Mouse (Mus musculus) hindbrain, embryonic 12.5 days (tissue): ENCODE measurements around the gene Spon2. TPM values are rescaled to one million over a fixed set of nuclear protein-coding genes. Genes with fewer than 3 reads are reported as not detected.

Source experiments
- ATAC-seq: fragments of 200-750 bp; cut with Nextera tagmentation; 2 replicates; pipeline ENCODE4 v1.8.0; 2017; ENCODE audit warnings: moderate TSS enrichment; ENCODE audit not compliant: low FRiP score
- H3K27ac ChIP-seq: fragments of 300-500 bp; sonication (generic); 2 replicates; pipeline ENCODE4 v1.5.1; 2016; ENCODE audit warnings: mild to moderate bottlenecking
- H3K27me3 ChIP-seq: fragments of 300-500 bp; sonication (generic); 2 replicates; pipeline ENCODE4 v1.6.1; 2016; ENCODE audit warnings: mild to moderate bottlenecking
- H3K36me3 ChIP-seq: fragments of 300-500 bp; sonication (generic); 2 replicates; pipeline ENCODE4 v1.6.1; 2016; ENCODE audit warnings: mild to moderate bottlenecking
- H3K4me1 ChIP-seq: fragments of 300-500 bp; sonication (generic); 2 replicates; pipeline ENCODE4 v1.6.1; 2016
- H3K4me2 ChIP-seq: fragments of 300-500 bp; sonication (generic); replicated peaks from 2 replicates; pipeline ENCODE4 v1.6.1; 2016; ENCODE audit warnings: mild to moderate bottlenecking
- H3K4me3 ChIP-seq: fragments of 300-500 bp; sonication (generic); 2 replicates; pipeline ENCODE4 v1.5.1; 2016; ENCODE audit warnings: mild to moderate bottlenecking
- H3K9ac ChIP-seq: fragments of 300-500 bp; sonication (generic); 2 replicates; pipeline ENCODE4 v1.6.1; 2016; ENCODE audit warnings: mild to moderate bottlenecking, moderate library complexity
- H3K9me3 ChIP-seq: fragments of 300-500 bp; sonication (generic); replicated peaks from 2 replicates; pipeline ENCODE4 v1.6.1; 2016; ENCODE audit warnings: mild to moderate bottlenecking
- WGBS: fragments of 180-500 bp; shearing (Covaris S2); methylation state at CpG from one replicate; pipeline ENCODE4 v1.1.7; 2016; 5-methylcytosine and 5-hydroxymethylcytosine counted together
- polyA plus RNA-seq: library from polyadenylated mRNA; unstranded; fragments of >200 nt; fragmentation: Nextera tagmentation; extraction: Ambion mirVana; gene quantifications from 2 replicates; pipeline ENCODE4 v1.2.1, GENCODE M21; 2016

The Spon2 gene
- 3.3 and 3.7 TPM in 2 replicates for polyA plus RNA-seq

DNA sequence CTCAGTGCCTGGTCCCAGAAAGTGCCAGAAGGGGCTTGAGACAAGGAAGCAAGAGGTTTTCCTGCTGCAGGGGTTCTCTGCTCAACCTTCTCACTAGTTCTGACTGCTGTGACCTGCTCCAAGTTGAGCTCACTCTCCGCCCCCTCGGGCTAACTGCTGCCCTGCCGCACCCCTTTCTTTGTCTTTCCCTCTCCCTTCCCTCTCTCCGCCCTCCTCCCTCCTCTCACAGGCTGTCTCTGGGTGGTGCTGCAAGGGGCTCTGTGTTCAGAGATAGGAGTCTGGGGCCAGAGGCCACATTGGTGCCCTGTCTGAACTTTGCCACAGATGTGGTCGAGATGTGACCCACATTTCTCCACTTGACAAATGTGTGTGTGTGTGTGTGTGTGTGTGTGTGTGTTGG lies at the start of gene Spon2:
Gene Spon2 (minus strand): TSS at position 375 of the 400 bp plus-strand sequence.
- no peak within 1 kb of the TSS for H3K27ac ChIP-seq
- WGBS = 18% methylated on average over 5 of the region's 5 CpGs

DNA sequence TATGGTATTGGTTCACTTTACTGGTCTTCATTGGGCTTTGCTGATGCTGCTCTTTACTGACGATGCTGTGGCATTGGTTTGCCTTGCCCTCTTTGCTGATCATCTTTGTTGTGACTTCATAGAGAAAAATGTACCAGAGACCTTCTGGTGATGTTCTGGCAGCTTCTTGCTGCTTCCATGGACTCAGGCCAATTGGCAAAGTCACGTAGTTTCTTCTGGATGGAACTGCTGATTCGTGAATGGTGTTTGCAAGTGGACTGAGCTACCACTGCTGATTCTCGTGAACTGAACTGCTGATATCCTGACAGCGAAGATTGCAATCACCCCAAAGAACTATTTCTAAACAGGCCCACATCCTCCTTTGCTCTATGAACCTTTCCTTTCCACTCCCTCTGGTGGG lies 36.2 kb upstream of the Spon2 start:
- ATAC-seq = no peak
- H3K27me3 ChIP-seq = no peaks in the 10 kb centered on the region
- peaks cover 100% of the 10 kb centered on the region for H3K36me3 ChIP-seq
- H3K27ac ChIP-seq = no peak overlapping the region
- WGBS = 90% methylated on average over 5 of the region's 5 CpGs
- H3K9ac ChIP-seq = no peak overlapping the region
- no peaks in the 10 kb centered on the region for H3K9me3 ChIP-seq
- H3K4me3 ChIP-seq = no peak overlapping the region
- H3K4me2 ChIP-seq = no peak overlapping the region
- no peaks in the 10 kb centered on the region for H3K4me1 ChIP-seq

More for the DNA sequence above, at the start of gene Spon2:
- Histone ChIP-seq H3K4me3 (no peak within 1 kb of the TSS), H3K9ac (no peak within 1 kb of the TSS; the same call in 1 of the 2 replicates), H3K9me3 (no peaks in the 10 kb centered on the region), H3K4me2 (no peak within 1 kb of the TSS), H3K4me1 (peaks cover 28% of the 10 kb centered on the region), H3K36me3 (no peaks in the 10 kb centered on the region), H3K27me3 (no peaks in the 10 kb centered on the region)
- ATAC-seq = no peak

DNA sequence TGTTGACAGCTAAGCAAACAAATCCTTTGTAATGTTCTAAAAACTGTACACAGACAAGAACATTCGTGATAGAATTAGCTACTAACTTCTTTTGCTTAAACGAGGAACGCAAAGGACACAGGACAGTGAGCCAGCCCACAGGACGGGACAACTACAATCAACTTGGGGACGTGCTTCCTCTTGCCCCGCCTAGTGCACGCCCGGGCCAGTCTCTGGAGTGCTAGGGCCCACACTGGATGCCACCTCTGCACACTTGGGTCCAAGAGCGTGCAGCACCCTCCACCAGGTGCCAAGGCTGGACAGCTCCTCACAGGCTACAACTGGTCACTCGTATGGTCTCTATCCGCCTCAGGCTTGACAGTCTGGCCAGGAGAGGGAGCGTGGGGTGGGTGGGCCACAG lies 29.9 kb upstream of the Spon2 start:
- Histone ChIP-seq H3K4me2 (no peak overlapping the region), H3K27me3 (no peaks in the 10 kb centered on the region), H3K4me1 (no peaks in the 10 kb centered on the region), H3K9ac (no peak overlapping the region), H3K27ac (no peak overlapping the region), H3K36me3 (peaks cover 89% of the 10 kb centered on the region), H3K9me3 (no peaks in the 10 kb centered on the region), H3K4me3 (no peak overlapping the region)
- no peak for ATAC-seq
- WGBS = 90% methylated on average over 12 of the region's 12 CpGs

DNA sequence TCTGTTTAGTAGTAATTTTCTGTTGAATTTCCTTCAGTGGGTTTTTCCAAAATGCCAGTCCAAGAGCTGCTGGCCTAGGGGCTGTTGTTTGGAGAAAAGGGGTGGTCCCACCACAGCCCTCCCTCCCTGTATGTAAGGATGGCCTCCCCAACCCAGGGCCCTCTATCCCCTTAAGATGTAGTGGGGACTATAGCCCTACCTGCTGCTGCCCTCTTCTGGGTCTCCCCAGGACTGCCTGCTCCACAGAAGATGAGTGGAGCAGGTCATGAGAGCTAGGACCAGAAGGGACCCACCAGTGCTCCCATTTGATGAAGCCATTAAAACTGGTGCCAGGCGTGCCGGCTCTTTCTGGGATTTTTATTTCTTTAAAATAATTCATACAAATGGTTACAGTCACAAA lies 29.1 kb upstream of the Spon2 start:
- WGBS = 92% methylated on average over 2 of the region's 2 CpGs
- Histone ChIP-seq H3K27me3 (no peaks in the 10 kb centered on the region), H3K9ac (no peak overlapping the region), H3K36me3 (peaks cover 86% of the 10 kb centered on the region), H3K27ac (no peak overlapping the region), H3K9me3 (no peaks in the 10 kb centered on the region), H3K4me3 (no peak overlapping the region), H3K4me1 (no peaks in the 10 kb centered on the region), H3K4me2 (no peak overlapping the region)
- ATAC-seq = no peak

DNA sequence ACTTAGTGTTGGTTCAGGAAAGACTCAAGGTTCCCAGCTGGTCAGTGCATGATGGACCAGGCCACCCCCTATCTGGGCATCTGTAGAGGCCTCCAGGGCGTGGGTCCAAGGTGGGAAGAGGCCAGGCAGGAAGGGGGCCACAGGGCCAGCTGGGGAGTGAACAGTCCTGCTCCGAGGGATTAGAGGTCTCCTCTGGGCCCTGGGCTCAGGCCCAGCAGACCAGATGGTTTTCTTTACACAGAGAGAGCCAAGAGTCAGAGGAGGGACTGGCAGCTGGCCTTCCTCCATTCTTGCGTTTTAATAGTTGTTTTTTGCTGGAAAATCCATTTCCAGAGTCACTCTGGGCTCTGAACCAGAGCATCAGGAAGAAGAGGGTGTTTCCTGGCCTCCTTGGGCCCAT lies 27.4 kb upstream of the Spon2 start:
- H3K36me3 ChIP-seq = peaks cover 82% of the 10 kb centered on the region
- no peak overlapping the region for H3K9ac ChIP-seq
- no peak for ATAC-seq

DNA sequence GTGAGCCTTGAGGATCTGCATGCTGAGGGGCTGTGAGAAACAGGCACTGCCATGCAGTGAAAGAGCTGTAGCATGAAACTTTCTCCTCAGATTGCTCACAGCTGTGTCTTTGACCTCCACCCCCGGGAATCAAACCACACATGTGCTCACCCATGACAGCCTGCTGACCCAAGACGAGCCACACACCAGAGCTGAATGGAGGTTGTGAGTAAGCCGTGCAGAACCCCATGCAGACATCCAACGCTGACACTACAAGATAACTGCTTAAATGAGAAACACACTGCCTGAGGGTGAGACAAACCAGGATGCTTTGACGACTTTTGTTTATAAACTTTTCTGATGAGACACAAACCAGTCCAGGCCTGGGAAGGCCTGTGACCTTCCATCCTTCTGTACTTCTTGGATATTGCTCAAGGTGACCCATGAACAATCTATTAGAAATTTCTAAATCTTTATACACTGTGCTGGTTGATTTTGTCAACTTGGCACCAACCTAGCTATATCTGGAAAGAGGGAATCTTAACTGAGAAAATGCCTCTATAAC lies 26.2 kb upstream of the Spon2 start:
- Histone ChIP-seq H3K27me3 (no peaks in the 10 kb centered on the region), H3K36me3 (peaks cover 70% of the 10 kb centered on the region), H3K4me2 (no peak overlapping the region), H3K9me3 (no peaks in the 10 kb centered on the region), H3K4me1 (peaks cover 3% of the 10 kb centered on the region; the same call in 1 of the 2 replicates), H3K4me3 (no peak overlapping the region), H3K27ac (no peak overlapping the region), H3K9ac (no peak overlapping the region)
- no peak for ATAC-seq
- 80% methylated on average over 5 of the region's 5 CpGs for WGBS

More for the DNA sequence above, 27.4 kb upstream of the Spon2 start:
- no peaks in the 10 kb centered on the region for H3K27me3 ChIP-seq
- no peak overlapping the region for H3K27ac ChIP-seq
- H3K4me2 ChIP-seq = no peak overlapping the region
- H3K4me3 ChIP-seq = no peak overlapping the region
- 90% methylated on average over 3 of the region's 3 CpGs for WGBS
- H3K4me1 ChIP-seq = no peaks in the 10 kb centered on the region
- no peaks in the 10 kb centered on the region for H3K9me3 ChIP-seq

DNA sequence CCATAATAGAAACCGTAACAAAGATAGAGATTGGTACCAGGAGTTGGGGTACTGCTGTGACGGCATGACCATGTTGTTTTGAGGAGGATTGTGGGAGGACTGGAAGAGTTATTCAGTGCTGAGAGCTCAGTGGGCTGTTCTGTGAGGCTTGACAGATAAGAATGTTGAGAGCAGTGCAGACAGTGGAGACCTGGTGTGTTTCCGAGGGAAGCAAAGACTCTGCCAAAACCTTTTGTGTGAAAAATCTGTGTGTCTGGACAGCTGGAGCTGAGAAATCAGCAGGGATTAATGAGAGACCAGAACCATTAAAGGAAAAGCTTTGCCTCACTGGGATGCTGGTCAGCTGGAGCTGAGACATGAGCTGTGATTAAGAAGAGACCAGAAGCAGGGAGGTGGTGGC lies 21.7 kb upstream of the Spon2 start:
- H3K27ac ChIP-seq = no peak overlapping the region
- H3K4me3 ChIP-seq = no peak overlapping the region
- H3K4me2 ChIP-seq = no peak overlapping the region
- no peaks in the 10 kb centered on the region for H3K9me3 ChIP-seq
- H3K4me1 ChIP-seq = peaks cover 3% of the 10 kb centered on the region; the same call in 1 of the 2 replicates
- no peak for ATAC-seq
- no peaks in the 10 kb centered on the region for H3K27me3 ChIP-seq
- H3K36me3 ChIP-seq = peaks cover 29% of the 10 kb centered on the region
- 66% methylated on average over 3 of the region's 3 CpGs for WGBS
- no peak overlapping the region for H3K9ac ChIP-seq

DNA sequence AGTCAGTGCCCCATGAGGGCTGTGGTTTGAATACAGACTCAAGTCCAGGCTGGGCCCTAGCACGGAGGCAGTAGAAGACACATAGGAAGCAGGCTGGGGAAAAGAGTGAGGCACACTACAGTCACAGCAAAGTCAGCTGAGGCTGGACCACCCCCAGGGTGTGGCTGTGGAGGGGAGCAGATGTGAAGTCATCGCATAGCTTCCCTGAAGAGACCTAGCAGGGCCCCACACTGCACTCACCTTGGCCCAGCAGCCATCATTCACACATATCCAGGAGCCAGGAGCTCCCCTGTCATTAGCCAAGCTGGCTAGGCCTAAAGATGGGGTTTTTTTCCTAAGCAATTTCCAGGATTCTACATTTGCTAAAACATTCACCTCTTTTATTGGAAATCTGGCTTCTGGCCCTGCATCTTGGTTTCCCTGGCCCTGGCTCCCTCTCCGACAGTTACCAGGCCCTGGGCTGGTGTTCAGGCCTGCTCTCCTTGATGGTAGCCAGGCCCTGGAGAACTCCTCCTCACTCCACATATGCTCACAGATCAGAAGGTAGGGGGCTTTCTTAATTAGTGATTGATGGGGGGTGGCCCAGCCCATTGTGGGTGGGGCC lies 21.0 kb upstream of the Spon2 start:
- Histone ChIP-seq H3K36me3 (peaks cover 26% of the 10 kb centered on the region), H3K4me1 (peaks cover 3% of the 10 kb centered on the region; the same call in 1 of the 2 replicates), H3K27me3 (no peaks in the 10 kb centered on the region), H3K9ac (no peak overlapping the region), H3K9me3 (no peaks in the 10 kb centered on the region), H3K4me3 (no peak overlapping the region), H3K4me2 (no peak overlapping the region), H3K27ac (0 out of 2 replicates have a peak overlapping the region, but pooled peaks have one; percentile 1)
- ATAC-seq = no peak
- 82% methylated on average over 3 of the region's 3 CpGs for WGBS

DNA sequence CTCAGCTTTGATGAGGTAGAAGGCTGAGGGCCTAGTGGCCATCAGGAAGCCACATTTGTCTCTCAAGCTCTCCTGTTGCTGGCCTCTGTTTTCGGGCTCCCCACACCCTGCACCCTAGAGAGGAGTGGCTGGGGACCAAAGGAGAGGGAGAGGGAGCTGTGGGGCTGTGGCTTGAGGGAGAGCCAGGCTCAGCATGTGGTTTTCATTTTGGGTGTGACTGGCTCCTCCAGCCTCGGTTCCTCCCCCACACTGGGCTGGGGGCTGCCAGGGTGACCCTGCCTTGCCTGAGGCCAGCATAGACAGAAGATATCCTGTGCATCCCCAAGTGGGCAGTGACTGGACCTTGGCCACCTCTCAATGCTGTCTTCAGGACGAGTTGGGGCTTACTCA lies 20.0 kb upstream of the Spon2 start:
- Histone ChIP-seq H3K27me3 (no peaks in the 10 kb centered on the region), H3K4me2 (no peak overlapping the region), H3K27ac (no peak overlapping the region), H3K4me1 (peaks cover 3% of the 10 kb centered on the region; the same call in 1 of the 2 replicates), H3K4me3 (no peak overlapping the region), H3K9me3 (no peaks in the 10 kb centered on the region), H3K36me3 (peaks cover 18% of the 10 kb centered on the region), H3K9ac (no peak overlapping the region)
- 72% methylated on average over 3 of the region's 3 CpGs for WGBS
- ATAC-seq = no peak

DNA sequence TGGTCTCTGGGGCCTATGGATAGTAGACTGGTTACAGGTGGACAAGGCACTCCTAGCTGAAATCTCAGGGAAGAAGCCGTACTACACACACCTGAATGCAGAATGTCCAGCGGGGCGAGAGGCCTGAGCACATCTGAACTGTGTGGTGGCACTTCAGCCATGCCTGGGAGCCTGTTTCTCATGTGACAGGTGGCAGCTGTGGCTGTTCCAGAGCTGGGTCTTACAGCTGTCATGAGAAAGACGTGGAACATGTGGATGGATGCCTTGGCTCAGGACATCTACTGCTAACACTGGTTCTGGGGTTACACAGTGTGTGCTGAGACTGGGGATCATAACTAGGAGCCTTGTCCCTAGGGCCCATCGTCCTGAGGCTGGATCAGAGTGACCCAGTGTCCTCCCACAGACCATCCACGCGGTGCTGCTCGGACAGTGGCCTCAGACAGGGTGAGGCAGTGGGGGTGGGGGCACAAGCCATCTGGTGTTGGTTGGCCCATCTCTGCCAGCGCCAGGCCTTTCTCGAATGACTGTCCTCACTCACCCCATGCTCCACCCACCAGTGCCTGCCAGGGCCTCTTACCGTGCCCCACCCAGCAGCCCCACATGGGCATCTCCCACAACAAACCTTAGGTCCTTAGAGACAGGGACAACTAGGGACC lies 19.5 kb upstream of the Spon2 start:
- H3K36me3 ChIP-seq = peaks cover 17% of the 10 kb centered on the region
- 94% methylated on average over 11 of the region's 11 CpGs for WGBS
- no peak overlapping the region for H3K9ac ChIP-seq
- H3K4me1 ChIP-seq = peaks cover 3% of the 10 kb centered on the region; the same call in 1 of the 2 replicates
- H3K27me3 ChIP-seq = no peaks in the 10 kb centered on the region
- ATAC-seq = no peak
- no peak overlapping the region for H3K27ac ChIP-seq
- no peaks in the 10 kb centered on the region for H3K9me3 ChIP-seq
- no peak overlapping the region for H3K4me3 ChIP-seq
- no peak overlapping the region for H3K4me2 ChIP-seq

DNA sequence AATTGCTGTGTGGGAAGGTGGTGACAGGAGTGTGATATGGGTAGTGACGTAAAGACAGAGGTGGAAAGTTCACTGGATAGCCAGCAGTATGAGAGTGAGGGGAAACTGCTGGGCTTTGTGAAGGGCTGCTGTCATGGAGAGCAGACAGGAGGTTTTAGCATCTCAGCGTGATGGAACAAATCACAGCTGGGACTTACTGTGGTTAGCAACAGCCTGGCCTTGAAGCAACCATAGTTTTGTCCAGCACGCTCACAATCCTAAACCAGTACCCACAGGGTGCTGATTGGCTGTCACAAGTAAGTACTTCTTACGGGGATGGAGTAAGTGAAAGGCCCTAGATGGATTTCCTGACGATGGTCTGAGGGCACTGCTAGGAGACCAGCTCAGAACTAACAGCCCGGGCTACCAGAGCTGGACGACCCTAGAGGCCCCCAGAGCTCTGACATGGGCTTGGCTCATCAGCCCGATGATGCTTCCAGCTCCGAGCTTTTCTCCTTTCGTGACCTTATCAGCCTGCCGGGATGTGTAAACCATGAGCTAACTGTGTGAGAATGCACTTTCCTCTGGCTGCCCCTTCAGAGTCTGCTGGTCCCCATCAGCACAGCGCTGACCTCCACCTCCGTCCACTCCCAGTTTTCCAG lies 16.3 kb upstream of the Spon2 start:
- H3K27ac ChIP-seq = no peak overlapping the region

DNA sequence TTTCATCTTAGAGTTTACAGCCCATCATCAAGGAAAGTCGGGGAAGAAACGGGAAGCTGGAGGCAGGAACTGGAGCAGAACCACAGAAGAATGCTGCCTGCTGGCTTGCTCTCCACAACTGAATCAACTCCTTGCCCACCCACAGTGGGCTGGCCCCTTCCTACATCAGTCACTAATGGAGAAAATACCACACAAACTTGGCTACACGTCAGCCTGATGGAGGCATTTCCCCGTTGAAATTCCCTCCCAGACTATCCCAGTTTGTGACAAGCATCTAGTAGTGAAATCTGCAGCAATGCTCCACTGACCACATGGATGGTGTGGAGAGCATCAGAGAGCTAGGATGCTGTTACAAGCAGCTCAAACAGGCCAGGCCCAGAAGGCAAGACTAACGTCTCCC lies 14.5 kb upstream of the Spon2 start:
- Histone ChIP-seq H3K27me3 (no peaks in the 10 kb centered on the region), H3K9me3 (no peaks in the 10 kb centered on the region), H3K27ac (no peak overlapping the region), H3K4me2 (no peak overlapping the region), H3K9ac (no peak overlapping the region), H3K36me3 (no peaks in the 10 kb centered on the region), H3K4me1 (0 out of 2 replicates have a peak, but pooled peaks cover 2% of the 10 kb centered on the region), H3K4me3 (no peak overlapping the region)
- no peak for ATAC-seq
- 85% methylated on average over 5 of the region's 5 CpGs for WGBS

More for the DNA sequence above, 16.3 kb upstream of the Spon2 start:
- no peak overlapping the region for H3K4me3 ChIP-seq
- no peaks in the 10 kb centered on the region for H3K9me3 ChIP-seq
- no peaks in the 10 kb centered on the region for H3K27me3 ChIP-seq
- no peaks in the 10 kb centered on the region for H3K4me1 ChIP-seq
- no peak overlapping the region for H3K9ac ChIP-seq
- 64% methylated on average over 13 of the region's 13 CpGs for WGBS
- no peak for ATAC-seq
- H3K36me3 ChIP-seq = no peaks in the 10 kb centered on the region
- H3K4me2 ChIP-seq = no peak overlapping the region
